Mouse (Mus musculus) cerebellum, adult 9-10 months (tissue): ENCODE data around the gene Ppp2r2c.

ENCODE experiments used
- DNase-seq: peaks from one replicate; pipeline ENCODE4 v3.0.0; 2022

Ppp2r2c gene

DNA sequence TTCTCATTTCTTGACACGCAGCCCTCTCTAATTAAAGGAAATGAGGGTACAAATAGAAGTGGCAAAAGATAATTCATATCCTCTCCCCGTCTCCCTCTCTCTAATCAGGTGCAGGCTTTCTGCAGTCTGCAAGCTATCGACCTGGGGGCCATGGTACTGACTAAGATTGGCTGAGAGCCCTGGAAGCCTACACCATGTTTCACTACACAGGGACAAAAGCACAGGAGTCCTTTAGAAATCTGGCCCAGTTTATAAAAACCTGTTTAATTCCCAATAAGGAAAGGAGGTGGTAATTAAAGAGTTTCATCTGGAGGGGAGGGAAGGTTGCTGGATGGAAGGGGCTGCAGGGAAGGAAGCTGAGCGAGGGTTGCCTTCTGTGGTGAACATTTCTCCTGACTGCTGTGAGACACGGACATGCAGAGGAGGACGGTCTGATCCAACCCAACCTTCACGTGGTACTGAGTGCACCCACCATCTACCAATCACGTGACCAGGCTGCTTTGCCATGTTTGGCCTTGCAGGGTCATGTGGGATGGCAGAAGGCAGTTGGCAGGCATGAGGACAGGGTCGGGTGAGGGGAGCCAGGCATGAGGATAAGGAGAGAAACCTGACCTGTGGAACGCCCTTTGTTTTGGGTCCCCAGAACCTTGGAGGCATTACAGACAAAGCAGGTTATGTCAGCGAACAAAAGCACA, 30.2 kb downstream of the Ppp2r2c start:
- no peak for DNase-seq

DNA sequence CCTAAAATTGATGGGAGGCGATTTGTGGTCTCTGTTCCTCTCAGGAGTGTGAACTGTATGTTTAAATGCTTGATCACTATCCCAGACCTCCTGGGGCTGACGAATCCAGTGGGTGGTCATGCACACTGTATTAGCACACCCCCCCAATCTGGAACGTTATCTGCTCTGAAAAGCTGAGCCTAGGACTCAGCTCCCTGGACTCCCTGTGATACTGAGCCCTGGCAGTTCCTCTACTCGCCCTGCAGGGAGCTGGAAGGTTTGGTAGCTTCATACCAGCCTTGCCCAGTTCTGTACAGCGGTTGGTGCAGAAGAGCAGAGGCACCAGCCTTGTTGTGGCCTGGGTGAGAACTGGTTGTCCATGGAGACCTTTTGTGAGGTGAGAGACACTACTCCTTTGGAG, 31.1 kb downstream of the Ppp2r2c start:
- no peak for DNase-seq

DNA sequence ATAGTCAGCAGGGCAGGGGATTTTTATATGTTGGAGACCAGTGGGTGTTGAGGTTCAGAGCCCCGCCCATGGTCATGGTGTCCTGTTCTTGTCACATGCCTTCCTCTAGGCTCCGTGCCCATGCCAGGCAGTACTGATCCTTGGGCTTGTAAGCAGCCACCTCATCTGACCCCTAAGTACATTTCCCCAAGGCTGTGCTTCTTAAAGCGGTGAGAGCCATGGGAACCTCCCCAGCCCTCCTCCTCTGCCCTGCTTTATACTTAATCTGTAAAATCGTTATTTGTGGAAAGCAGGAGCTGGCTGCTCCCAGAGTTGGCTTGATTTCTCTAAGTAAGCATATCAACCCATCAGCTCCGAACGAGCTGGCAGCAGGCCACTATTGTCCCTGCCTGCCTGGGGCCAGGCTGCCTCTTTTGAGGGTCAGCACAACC, 31.9 kb downstream of the Ppp2r2c start:
- peak; percentile 76 for DNase-seq

DNA sequence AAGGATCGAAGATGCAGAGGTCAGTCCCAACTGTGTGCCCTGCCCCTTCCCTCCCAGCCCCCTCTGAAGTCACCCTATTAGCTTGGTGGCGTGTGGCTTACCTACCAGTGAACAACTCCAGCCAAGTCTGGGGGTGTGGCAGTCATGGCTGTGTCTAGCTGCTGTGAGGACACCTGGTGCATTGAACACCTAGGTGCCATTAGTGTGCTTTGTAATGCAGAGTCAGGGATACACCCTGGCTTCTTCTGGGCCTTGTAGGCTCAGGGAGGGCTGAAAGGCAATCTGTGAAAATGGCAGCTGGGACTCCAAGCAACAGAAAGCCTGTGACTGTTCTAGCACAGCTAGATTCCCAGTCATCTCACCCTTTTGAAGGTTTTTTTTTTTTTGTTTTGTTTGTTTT, 34.5 kb downstream of the Ppp2r2c start:
- DNase-seq, result no peak

DNA sequence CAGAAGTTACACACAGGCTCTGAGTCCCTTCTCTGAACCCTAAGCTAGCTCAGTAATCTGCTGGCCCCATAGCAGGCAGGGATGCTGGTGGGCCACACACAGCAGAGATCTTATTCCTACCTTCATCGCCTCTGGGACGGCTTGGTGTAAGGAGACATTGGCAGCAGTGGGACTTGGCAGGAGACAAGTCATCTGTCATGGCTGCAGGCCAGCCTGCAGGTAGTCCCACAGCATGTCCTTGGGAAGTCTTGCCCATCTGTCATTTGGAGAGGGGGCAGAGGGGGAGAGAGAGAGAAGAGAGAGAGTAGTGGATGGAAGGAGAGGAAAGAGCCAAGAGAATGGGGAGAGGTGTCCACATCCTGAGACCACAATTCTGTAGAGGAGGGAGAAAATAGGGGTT, 35.8 kb downstream of the Ppp2r2c start:
- DNase-seq, result peak; percentile 92

DNA sequence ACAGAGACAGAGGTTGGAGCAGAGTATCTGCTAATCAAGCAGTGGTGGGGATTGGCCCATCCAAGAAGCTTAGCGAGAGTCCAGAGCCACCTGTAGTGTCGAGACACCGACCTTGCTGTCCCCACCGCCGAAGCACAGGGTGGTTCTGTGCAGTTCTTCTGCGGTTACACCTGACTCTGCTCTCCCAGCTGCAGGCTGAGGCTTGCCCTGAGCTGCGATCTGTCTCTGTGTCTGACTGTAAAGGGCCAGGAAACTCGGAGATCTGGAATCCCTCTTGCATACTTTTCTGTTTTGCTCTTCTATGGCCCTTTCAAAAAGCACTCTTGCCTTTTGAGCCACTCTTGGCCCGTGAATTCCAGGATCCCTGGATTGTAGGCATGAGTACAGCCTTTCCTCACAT, 36.4 kb downstream of the Ppp2r2c start:
- no peak for DNase-seq

DNA sequence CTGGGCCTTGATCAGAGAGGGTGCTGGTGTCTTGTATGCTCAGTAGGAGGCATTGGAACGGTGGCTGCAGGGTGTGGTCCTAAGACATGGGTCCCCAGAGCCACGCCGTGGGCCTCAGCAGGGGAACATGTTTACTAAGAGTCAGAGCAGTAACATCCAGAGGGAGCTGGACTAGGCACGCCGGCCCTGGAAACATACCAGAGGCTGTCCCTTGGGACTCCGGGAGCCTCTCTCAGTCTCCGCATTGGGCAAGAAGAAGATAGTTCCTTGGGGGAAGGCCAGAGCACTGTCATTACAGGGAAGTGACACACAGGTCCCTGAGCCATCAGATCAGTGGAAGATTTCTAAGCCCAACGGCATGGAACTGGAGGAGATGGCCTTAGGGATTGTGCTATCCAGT, 36.9 kb downstream of the Ppp2r2c start:
- DNase-seq, result no peak

DNA sequence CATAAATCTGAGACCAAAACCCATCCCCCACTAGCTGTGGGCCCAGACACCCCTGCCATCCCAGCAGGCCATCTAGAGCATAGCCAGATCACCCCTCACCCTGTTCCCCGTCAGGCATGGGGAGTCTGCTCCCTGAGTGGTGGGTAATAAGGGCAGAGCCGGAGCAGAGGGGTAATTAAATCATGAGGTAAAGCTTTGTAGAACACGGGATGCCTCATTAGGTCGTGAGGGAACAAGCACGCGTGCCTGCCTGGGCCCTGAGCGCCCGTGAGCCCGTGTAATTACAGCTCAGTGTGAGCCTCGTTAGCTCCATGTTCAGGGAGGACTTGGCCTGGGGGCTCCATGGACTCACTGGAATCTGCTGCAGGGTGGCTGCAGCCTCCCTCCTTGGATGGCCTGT, 39.4 kb downstream of the Ppp2r2c start:
- no peak for DNase-seq

DNA sequence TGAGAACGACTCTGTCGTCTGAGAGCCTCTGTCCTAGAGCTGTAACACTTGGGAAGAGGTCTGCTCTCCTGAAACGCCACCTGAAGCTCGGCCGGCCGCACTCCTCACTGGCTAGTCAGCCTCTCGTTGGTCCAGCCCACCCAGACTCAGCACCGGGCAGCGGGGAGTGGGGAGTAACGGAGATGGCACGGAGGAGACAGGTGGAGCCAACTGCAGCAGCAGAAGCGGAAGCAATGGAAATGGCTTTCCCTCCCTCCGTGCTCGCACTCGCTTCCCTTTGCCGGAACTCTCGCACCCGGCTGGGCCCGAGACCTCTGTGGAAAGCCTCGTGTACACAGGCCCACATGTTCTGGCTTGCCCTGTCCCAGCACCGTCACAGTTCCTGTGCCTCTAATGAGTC, 41.2 kb downstream of the Ppp2r2c start:
- DNase-seq, result peak; percentile 48

DNA sequence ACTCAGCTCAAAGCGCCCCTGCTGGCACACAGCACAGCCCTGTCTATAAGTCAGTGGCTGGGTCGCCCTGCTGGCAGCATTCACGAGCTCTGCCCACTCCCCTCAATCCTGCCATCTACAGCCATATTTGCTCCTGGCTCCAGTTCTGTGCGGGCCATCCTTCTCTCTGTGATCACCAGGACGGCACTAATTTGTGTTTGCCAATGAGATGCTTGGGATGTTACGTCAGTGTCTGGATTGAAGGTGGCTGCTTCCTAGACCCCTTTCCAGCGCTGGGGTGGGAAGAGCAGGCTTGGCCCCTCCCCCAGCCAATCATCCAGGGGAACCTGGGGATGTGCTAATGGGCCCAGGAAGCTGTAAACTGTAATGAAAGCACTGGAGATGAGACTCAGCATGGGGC, 42.7 kb downstream of the Ppp2r2c start:
- peak; percentile 58 for DNase-seq

DNA sequence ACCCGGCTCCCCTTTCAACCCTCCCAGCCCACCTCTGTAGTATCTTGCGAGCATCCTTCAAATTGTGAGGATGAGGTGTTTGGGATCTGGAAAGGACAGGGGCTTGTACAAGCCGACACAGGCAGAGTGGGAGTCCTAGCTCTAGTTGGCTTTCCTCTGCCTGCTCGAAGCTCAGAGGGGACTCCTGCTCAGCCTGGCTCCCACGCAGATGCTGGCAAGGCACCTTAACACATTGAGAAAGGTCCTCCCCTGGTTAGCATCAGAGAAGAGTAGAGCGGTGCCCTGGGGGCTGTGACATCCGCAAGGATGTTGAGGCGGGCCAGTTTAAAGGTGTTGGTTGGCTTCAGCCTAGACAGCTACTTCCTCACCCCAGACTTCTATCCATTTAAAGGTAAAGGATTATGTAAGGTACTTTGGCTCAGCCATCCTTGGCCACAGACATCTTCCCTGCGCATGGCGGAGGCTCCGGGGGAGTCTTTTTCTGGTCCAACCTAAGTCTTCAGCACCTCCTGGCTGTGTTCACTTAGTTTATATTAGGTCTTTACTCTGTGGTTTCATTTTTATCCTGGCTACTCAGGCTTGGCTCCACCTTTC, 43.5 kb downstream of the Ppp2r2c start:
- peak; percentile 61 for DNase-seq

DNA sequence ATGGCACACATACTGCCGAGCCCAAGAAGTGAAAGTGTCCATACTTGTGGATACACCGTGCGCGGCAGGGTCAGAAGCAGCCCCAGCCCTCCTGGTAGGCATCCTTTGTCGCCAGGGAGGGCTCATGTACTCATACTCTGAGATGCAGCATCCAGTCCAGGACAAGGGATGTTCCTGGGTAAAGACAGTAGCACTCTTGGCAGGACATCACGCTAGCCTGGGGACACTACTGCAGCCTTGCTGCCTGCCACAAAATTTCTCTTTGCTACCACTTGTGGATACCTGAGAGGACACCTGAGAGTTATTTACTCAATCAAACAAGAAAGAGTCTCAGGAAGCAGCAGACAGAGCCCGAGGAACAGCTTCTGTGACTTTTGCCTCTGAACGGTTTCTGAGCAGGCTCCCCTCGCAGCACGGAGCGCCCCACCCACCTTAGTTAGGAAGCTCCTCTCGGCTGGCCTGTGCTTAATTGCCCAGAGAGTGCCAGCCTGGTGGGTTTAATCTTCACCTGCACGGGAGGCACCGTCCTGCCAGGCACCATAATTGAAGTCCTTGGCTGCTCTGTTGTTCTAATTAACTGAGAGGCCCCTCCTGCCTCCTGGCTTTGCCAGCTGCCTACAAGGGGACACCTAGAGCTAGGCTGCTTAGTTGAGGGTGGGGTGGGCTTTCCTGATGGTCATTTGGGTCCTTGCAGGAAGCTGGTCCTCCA, 44.4 kb downstream of the Ppp2r2c start:
- DNase-seq, result peak; percentile 63

DNA sequence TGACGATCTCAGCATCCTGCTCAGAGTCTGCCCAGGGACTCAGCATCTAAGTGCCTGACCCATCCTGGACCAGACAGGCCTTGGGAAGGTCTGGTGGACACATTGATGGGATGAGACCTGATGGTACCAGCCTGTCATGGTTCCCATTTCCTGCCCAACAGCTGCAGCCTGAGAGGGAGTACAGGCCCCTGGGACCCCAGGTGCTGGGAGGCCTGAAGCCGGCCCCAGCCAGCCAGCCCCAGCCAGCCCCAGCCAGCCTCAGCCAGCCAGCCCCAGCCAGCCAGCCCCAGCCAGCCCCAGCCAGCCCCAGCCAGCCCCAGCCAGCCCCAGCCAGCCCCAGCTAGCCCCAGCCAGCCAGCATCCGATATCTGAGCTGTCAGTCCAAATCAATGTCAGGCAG, 46.9 kb downstream of the Ppp2r2c start:
- DNase-seq, result no peak

DNA sequence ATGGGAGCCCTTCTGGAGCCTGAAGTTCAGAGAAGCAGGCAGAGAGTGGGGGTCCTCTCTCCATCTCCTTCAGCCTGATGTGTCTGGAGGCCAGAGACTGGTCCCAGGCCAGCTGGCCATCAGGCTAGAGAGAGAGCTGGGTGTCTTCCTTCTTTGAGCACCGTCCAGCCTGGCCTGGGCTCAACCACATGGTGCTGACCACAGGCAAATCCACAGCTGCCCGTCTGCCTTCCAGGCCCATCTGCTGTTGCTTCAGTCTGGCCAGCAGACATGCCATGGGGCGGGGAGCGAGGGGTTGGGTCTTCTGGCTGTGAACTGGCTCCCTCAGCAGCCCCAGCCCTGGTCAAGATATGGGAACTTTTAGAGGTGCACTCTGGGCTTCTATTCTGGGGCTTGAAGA, 48.3 kb downstream of the Ppp2r2c start:
- peak; percentile 71 for DNase-seq

DNA sequence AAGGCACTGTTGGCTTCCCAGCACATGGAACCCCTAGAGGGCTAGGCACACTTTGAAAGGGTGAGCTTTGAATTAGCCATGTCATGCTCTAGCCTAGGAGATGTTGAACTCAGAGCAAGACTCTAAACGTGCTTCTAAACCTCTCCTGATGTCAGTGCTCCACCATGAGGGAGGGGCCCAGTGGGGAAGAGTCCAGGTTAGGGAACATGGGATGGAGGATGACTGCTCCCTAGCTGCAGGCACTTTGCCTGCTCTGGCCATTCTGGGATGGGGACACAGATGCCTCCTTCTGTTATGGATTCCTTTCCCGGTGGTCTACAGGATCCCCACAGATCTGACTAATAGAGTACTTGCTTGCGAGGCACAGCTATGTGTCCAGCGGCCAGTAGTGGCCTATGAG, 48.9 kb downstream of the Ppp2r2c start:
- DNase-seq, result peak; percentile 44

DNA sequence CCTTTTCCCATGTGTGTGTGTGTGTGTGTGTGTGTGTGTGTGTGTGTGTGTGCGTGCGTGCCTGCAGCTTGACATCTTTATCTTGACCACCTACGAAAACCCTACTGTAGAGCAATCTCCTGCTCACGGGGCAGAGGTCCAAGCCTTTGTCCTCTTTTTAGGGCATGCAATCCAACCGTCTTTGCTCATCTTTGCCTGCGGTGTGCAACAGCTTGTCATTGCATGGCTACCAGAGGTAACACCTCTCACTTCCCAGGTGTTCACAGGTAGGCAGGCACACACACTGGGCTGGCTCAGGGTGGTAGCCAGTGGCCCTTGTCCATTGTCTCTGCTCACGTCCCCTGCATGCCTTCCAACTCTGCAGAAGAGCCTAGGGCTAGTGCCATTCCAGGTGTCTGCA, 49.7 kb downstream of the Ppp2r2c start:
- DNase-seq, result peak; percentile 54

DNA sequence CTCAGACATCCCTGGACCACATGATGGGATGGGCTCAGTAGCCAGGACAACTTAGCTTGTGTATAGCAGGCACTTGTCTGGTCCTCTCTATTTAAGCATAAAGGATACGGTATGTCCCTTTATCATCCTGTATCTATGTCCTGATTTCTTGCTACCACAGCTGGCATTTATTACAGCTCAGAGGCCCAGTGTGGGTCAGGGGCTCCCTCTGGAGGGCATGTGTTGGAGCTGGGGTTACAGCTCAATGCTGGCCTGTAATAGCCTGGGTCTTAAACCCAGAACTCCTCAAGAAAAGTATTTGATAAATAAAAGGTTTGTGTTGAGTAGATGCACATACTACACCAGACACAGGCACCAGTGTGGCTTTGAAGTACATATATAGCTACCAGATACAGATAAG, 51.8 kb downstream of the Ppp2r2c start:
- DNase-seq, result no peak

DNA sequence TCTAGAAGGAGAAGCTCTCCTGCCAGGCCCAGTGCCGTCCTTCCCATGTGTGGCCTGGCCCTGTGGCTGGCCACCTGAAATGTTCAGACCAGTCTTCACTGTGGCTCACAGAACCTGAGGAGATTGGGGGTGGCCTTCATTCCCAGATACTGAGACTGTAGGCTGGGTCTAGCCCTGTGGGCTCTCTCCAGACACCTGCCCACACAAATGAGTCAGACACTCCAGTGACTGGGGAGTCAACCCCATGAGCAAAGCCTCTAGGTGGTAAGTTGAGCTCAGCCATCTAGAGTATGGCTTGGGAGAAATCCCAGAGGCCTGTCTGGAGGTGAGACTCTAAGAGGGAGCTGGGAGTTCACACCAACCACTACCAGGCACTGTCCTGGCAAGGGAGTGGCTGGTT, 53.6 kb downstream of the Ppp2r2c start:
- no peak for DNase-seq

DNA sequence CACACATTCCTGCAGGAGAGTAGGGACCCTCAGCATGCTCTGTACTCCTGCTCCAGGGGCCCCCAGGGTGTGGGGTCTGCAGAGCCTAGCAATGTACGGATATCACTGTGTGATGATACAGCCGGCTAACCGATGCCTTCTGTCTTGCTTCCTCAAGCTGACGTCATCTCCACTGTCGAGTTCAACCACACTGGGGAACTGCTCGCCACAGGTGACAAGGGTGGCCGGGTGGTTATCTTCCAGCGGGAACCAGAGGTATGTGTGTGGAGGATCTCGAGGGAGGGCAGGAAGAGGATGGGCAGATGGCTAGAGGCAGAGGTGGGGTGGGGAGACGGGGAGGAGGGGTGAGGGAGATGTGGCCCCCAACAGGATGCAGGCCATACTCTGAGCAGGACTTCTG, 54.5 kb downstream of the Ppp2r2c start:
- DNase-seq, result no peak

DNA sequence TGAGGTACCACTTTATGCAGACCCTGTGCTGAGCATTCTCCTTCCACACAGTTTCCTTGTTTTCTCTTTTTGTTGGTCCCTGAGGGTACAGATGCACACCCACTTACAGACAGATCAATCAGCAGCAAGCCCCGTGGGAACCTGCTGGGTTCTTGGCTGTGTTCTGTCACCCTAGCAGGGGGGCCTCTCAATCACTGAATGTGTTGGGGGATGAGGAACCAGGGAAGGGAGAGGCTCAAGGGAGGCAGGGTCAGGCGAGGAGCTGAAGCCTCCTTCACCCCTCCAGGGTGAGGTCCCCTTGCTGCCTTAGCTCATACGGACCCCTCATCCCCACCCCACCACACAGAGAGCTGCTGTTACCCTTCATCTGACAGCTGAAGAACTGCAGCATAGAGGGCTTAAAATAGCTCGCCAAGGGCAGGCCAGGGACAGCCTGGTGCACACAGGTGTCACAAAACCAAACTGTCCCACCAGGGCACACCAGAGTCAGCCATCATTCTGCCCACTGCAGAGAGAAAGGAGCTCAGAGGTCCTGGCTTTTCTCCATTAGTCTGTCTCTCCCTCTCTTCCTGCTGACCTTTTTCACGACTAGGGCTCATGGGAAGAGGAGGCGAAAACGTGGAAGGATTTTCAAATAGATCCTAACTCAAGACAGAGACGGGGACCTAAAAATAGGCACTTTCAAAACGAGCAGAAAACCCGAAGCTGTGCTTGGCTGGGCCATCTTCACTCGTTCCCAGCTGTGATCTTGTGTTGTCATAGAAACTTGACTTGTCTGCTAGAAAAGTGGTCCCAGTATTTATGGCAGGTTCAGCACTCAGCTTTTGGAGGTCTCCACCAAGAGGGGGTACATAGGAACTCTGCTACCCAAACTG, 55.8 kb downstream of the Ppp2r2c start:
- DNase-seq, result no peak

DNA sequence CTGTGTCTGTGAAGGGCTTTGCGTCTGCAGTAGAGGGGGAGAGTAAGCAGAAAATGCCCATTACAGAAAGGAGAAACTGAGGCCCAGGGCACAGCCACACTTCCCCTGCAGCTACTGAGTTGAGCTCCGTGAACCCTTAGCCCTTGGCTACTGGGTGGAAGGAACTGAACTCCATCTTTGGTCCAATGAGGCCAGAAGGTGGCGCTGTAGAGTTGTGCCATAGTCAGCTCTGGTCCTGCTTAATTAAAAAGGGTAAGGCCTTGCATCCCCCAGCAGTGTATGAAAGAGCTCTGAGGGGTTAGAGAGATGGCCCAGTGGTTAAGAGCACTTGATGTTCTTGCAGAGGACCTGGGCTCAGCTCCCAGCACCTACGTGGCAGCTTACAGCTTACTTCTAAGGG, 60.4 kb downstream of the Ppp2r2c start:
- DNase-seq, result no peak

DNA sequence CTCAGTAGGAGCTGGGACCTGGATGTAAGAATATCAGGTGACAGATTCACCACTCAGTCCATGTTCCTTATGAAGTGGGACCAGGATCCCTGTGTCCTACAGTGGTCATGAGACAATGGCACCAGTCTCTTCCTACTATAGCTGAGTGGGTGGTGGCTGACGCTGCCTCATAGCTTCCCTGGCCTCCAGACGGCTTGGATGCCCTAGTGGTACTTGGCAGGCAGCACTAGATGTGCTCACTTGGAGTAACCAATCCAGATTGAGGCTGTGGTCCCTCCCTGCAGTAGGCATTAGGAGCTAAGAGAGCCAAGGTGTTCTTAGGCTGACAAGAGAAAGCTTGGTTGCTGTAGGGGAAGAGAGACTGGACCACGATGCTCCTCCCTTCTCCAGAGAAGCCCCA, 61.1 kb downstream of the Ppp2r2c start:
- DNase-seq, result no peak

DNA sequence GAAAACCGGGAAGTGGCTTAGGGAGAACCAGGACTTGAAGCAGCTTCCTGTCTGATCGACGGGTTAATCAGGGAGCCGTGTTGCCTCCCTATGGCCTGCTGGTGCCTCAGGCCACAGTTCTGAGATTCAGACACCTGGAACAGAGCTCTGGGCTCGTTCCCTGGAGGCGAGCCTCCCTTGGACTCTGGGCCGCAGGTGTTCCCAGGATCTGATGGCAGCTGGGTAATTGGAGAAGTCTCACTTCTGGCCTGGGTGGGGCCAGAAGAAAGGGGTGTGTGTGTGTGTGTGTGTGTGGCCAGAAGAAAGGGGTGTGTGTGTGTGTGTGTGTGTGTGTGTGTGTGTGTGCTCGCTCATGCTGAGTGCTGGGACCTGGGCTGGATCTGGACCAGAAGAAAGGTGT, 65.1 kb downstream of the Ppp2r2c start:
- DNase-seq, result no peak
